Mouse (Mus musculus): ENCODE results near the gene Tgm4.

GRCm38 (mm10) chr9:123109188-123109587 lies 74.7 kb downstream of the Tgm4 start:
- TF ChIP-seq POLR2A (IDR thresholded peaks at IDR 0.05; ENCODE audit: control insufficient read depth, extremely low read depth, insufficient read depth, low read length, poor library complexity) (no peak), CTCF (IDR thresholded peaks at IDR 0.05; ENCODE audit: borderline replicate concordance, control insufficient read depth, extremely low read depth, insufficient read depth, low read length, poor library complexity) (no peak)

Measured in thymus, adult 2 months (tissue).